Mouse (Mus musculus) NIH3T3 (cell line): ENCODE results near the gene Fam120b.
A peak's percentile ranks its signal among the peaks of the same experiment; 100 is the strongest.
"Not testable (repeated sequence)": the region's sequence is repeated elsewhere in the genome, so short reads cannot be mapped to it uniquely, and the experiment has no call there.

Experiments used
- DNase-seq: peaks from one replicate; pipeline ENCODE4 v3.0.0-alpha.2; 2012; ENCODE audit warnings: low read depth

The Fam120b gene

GRCm38 (mm10) chr17:15431551-15431950 lies 35.5 kb downstream of the Fam120b start:
- DNase-seq: no peak

DNA sequence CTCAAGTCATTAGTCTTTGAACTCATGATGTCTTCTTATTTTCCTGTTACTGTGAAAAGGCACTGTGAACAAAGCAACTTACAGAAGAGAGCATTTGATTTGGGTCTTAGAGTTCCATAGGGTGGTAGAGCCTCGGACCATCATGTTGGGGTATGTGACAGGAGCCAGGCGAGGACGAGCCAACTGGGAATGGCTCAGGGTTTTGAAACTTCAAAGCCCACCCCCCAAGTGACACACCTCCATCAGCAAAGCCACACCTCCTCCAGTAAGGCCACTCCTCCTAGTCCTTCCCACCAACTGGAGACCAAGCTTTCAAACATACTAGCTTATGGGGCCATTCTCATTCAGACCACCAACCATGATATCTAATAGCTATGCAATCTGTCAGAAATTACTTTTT lies 36.0 kb downstream of the Fam120b start:
- no peak for DNase-seq

DNA sequence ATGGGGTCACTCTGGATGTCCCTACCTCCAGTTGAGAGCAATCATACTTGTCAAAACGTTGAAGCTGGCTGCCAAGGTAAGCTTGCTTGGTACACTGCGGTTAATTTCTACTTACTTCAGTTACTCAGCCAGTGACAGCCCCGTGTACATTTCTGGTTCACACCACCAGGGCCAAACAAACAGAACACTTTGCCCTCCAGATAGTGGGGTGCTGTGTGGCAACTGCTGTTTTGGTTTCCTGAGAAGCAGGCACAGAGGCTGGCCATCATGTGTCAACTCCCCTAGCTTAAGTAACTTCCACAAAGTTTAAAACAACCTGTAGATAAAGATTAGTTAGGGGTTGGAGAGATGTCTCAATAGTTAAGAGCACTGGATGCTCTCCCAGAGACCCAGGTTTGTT lies 38.7 kb downstream of the Fam120b start:
- DNase-seq: no peak

- no peak for DNase-seq
Measured at GRCm38 (mm10) chr17:15440067-15440462, 44.1 kb downstream of the Fam120b start.

DNA sequence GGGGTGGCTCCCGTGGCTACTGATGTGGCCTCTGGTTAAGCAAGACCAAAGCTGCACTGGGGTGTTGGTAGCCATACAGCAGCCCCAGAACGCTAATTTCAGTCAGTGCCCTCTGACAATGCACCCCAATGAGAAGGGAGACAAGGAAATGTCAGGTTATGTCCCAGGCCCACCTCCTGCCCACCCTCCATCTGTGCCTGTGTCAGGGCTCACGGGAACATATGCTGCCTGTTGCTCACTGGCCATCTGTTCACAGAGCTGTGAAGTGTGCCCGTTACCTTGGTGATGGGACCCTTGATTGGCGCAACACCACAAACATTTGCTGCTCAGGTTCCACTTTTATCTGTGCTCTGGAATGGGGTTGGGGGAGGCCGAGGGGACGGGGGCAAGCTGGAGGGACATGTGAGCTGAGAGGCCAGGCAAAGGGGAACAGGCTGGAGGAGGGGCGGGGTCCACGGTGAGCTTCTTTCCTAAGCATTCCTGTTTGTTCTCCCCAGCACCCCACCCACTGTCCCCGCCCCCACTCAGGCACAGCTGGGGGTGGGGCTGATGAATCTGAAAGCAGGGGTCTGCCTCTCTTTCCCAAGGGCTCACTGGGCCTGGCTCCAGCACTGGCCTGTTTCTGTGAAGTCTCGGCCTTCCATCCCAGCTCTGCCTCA lies 44.6 kb downstream of the Fam120b start:
- DNase-seq: peak; percentile 14

- DNase-seq: no peak
Measured at GRCm38 (mm10) chr17:15445421-15445820, 49.4 kb downstream of the Fam120b start.

GRCm38 (mm10) chr17:15447831-15448230 lies 51.8 kb downstream of the Fam120b start:
- no peak for DNase-seq

GRCm38 (mm10) chr17:15449144-15449543 lies 53.1 kb downstream of the Fam120b start:
- not testable (repeated sequence) for DNase-seq

DNA sequence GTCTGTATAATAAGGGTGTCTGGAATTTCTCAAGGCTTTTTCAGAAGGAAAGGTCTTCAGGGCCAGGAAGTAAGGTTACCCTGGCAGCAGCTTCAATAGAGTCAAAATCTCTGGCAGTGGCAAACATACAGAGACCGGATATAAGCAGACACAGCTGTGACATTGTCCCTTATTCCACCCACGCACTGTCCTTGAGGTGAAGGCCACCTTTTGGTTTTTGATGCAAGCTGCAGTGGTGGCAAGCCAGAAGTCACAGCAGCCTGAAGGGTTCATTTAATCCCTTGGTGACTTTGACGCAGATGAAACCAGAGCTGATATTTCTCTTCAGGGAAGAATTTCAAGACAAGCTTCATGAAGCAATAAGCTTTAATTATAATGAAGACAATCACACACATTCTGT lies 53.6 kb downstream of the Fam120b start:
- no peak for DNase-seq

- DNase-seq: peak; percentile 52
Measured at GRCm38 (mm10) chr17:15455203-15455602, 59.2 kb downstream of the Fam120b start.

- DNase-seq: no peak
Measured at GRCm38 (mm10) chr17:15456595-15456994, 60.6 kb downstream of the Fam120b start.

- DNase-seq: no peak
Measured at GRCm38 (mm10) chr17:15459761-15460160, 63.8 kb downstream of the Fam120b start.

DNA sequence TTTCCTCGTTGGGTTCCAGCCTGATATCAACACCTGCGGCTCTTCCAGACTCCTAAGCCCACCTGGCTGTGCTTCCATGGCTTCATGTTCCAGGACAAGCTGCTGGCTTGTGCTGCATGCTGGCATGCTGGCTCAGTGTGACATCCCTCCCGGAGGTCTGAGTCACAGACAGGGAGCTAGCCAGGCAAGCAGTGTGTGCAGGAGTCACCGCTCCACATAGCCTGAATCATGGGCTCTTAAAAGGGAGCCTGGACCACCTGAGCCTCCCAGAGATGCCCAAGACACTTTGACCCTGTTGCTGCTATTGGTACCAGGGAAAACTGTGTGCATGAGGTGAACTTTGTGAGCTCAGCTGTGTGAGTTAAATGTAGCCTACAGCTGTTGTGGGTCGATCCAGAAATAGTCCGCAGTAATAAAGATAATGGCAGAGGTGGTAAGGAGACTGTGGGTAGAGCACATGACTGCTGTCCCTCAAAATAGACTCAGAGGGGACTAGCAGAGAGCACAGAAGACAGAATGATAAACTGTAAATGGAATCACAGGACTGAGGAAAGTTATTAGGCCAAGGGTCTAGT lies 66.0 kb downstream of the Fam120b start:
- DNase-seq: no peak

DNA sequence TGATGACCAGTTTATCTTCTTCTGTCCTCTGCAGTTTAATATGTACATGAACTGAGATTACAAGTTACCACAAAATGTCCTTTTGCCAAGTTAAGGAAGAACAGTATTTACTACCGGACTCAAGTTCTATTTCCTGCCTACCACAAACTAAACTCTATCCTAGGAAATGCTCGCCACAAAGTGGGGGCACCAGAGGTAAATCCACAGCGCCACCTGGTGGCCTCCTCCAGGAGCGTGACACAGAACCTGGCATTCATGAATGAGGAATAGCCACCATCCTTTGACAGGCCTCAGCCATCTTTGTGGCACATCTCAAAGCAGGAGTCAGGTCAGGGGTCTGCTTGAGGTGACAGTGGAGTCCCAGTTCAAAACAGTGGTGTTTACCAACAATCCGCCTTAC lies 71.7 kb downstream of the Fam120b start:
- peak; percentile 93 for DNase-seq

DNA sequence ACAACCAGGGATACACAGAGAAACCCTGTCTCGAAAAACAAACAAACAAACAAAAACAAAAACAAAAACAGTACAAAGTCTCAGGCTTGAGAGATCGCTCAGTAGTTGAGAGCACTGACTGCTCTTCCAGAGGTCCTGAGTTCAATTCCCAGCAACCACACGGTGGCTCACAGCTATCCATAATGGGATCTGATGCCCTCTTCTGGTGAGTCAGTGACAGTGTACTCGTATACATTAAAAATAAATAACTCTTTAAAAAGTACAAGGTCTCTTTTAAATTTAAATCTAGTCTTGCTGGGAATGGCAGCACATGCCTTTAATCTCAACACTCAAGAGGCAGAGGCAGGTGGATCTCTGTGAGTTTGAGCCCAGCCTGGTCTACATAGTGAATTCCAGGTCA lies 76.7 kb downstream of the Fam120b start:
- no peak for DNase-seq
